Mouse (Mus musculus) T-helper 2 cell (primary cell): ENCODE data around the gene Ilf3.

ENCODE experiments used
- in situ Hi-C: fragments of 300-600 bp; cut with MboI, MseI; formaldehyde crosslinking; loops from one replicate; pipeline ENCODE4 v1.15.1; 2025; ENCODE audit warnings: high pct_unique_total_duplicates

Gene Ilf3

GRCm38 (mm10) chr9:21401042-21401441 lies 33.4 kb downstream of the Ilf3 start:
- in situ Hi-C loops: no loop called here

- in situ Hi-C loops: no loop called here
Measured at GRCm38 (mm10) chr9:21402764-21403253, 35.1 kb downstream of the Ilf3 start.

- in situ Hi-C loops: no loop called here
Measured at GRCm38 (mm10) chr9:21403745-21404144, 36.1 kb downstream of the Ilf3 start.

- in situ Hi-C loops: no loop called here
Measured at GRCm38 (mm10) chr9:21405525-21405924, 37.9 kb downstream of the Ilf3 start.

- in situ Hi-C loops: no loop called here
Measured at GRCm38 (mm10) chr9:21407951-21408350, 40.3 kb downstream of the Ilf3 start.

- in situ Hi-C loops: no loop called here
Measured at GRCm38 (mm10) chr9:21408624-21409023, 41.0 kb downstream of the Ilf3 start.

GRCm38 (mm10) chr9:21409592-21410317 lies 42.1 kb downstream of the Ilf3 start:
- in situ Hi-C loops: loop anchor here (5.0 kb wide), 2 partner anchors 42 to 53 kb away; partner anchors contain the start of gene Ilf3

GRCm38 (mm10) chr9:21411669-21412550 lies 44.2 kb downstream of the Ilf3 start, which contains the start of gene Qtrt1:
Gene Qtrt1 (plus strand): TSS chr9:21411837.
- in situ Hi-C loops: loop anchor here (5.0 kb wide), 2 partner anchors 45 to 50 kb away; partner anchors contain the start of gene Ilf3

GRCm38 (mm10) chr9:21417866-21418265 lies 50.2 kb downstream of the Ilf3 start:
- in situ Hi-C loops: no loop called here

- in situ Hi-C loops: no loop called here
Measured at GRCm38 (mm10) chr9:21419646-21420045, 52.0 kb downstream of the Ilf3 start.

GRCm38 (mm10) chr9:21424631-21425555 lies 57.2 kb downstream of the Ilf3 start, which contains the start of gene Dnm2:
Gene Dnm2 (plus strand): TSS chr9:21424908.
- in situ Hi-C loops: no loop called here

GRCm38 (mm10) chr9:21425556-21425945 lies 57.9 kb downstream of the Ilf3 start:
- in situ Hi-C loops: no loop called here

- in situ Hi-C loops: no loop called here
Measured at GRCm38 (mm10) chr9:21426013-21426412, 58.3 kb downstream of the Ilf3 start.

- in situ Hi-C loops: no loop called here
Measured at GRCm38 (mm10) chr9:21426525-21426924, 58.9 kb downstream of the Ilf3 start.

GRCm38 (mm10) chr9:21427773-21428172 lies 60.1 kb downstream of the Ilf3 start:
- in situ Hi-C loops: no loop called here

GRCm38 (mm10) chr9:21428178-21428577 lies 60.5 kb downstream of the Ilf3 start:
- in situ Hi-C loops: no loop called here

- in situ Hi-C loops: no loop called here
Measured at GRCm38 (mm10) chr9:21430724-21431123, 63.1 kb downstream of the Ilf3 start.

- in situ Hi-C loops: no loop called here
Measured at GRCm38 (mm10) chr9:21432066-21432465, 64.4 kb downstream of the Ilf3 start.

- in situ Hi-C loops: no loop called here
Measured at GRCm38 (mm10) chr9:21433766-21434165, 66.1 kb downstream of the Ilf3 start.

- in situ Hi-C loops: no loop called here
Measured at GRCm38 (mm10) chr9:21434410-21434809, 66.7 kb downstream of the Ilf3 start.
